Mouse (Mus musculus) CH12.LX (cell line): ENCODE data around the gene Pfpl. TPM values are rescaled to one million over a fixed set of nuclear protein-coding genes. Genes with fewer than 3 reads are reported as not detected.

Experiments
- DNase-seq: peaks from one replicate; pipeline ENCODE4 v3.0.0-alpha.2; 2013; ENCODE audit errors: extremely low read depth
- H3K27ac ChIP-seq: 2 replicates; pipeline ENCODE4 v1.5.1; 2012; ENCODE audit warnings: low read depth, mild to moderate bottlenecking, control low read depth, moderate library complexity; ENCODE audit not compliant: insufficient read depth
- H3K27me3 ChIP-seq: replicated peaks from 2 replicates; pipeline ENCODE3; 2012; ENCODE audit warnings: inconsistent platforms
- H3K36me3 ChIP-seq, 2 experiments: replicated peaks in 1 of 2; 2 replicates each; pipeline versions ENCODE3 to v1.6.1; 2012; ENCODE audit warnings: inconsistent platforms in 1 of 2, low read length in 1 of 2, mild to moderate bottlenecking in 1 of 2, mixed read lengths in 1 of 2, moderate library complexity in 1 of 2; ENCODE audit not compliant: control insufficient read depth in 1 of 2, insufficient read depth in 1 of 2
- H3K4me1 ChIP-seq, 2 experiments: 2 replicates each; pipeline ENCODE4 v1.6.1; 2012; ENCODE audit warnings: inconsistent platforms in 1 of 2, moderate library complexity in 1 of 2; ENCODE audit not compliant: insufficient read depth in 2 of 2, control insufficient read depth in 1 of 2
- H3K4me2 ChIP-seq: 2 replicates; pipeline ENCODE4 v1.6.1; 2012; ENCODE audit warnings: low read depth, mild to moderate bottlenecking, control low read depth; ENCODE audit not compliant: poor library complexity, insufficient read depth, severe bottlenecking
- H3K4me3 ChIP-seq, 3 experiments: fragments of 150-350 bp in 1 of 3; sonication (generic) in 1 of 3; replicated peaks in 1 of 3; 2 replicates each; pipeline versions ENCODE3 to v1.5.1; 2011 to 2012; ENCODE audit warnings: low read depth in 2 of 3, low read length in 2 of 3, mild to moderate bottlenecking in 2 of 3, moderate library complexity in 2 of 3, control low read depth in 1 of 3, improper control_type of control experiment in 1 of 3, inconsistent platforms in 1 of 3, mixed read lengths in 1 of 3; ENCODE audit not compliant: poor library complexity in 1 of 3
- H3K79me2 ChIP-seq: replicated peaks from 2 replicates; pipeline ENCODE4 v1.6.1; 2012; ENCODE audit warnings: mild to moderate bottlenecking, moderate library complexity; ENCODE audit not compliant: control insufficient read depth, poor library complexity, insufficient read depth, severe bottlenecking; ENCODE audit errors: extremely low read depth
- H3K9ac ChIP-seq: 2 replicates; pipeline ENCODE4 v1.6.1; 2012; ENCODE audit warnings: low read depth, mild to moderate bottlenecking, control low read depth, moderate library complexity; ENCODE audit not compliant: insufficient read depth
- H3K9me3 ChIP-seq: replicated peaks from 2 replicates; pipeline ENCODE3; 2012; ENCODE audit warnings: low read length, inconsistent platforms, mixed read lengths
- BHLHE40 ChIP-seq: IDR thresholded peaks from 2 replicates; pipeline ENCODE4 v1.6.1; 2011; ENCODE audit warnings: mild to moderate bottlenecking, low read depth, low read length, improper control_type of control experiment
- CHD1 ChIP-seq: IDR thresholded peaks from 2 replicates; pipeline ENCODE4 v1.6.1; 2012; ENCODE audit warnings: low read depth, low read length, improper control_type of control experiment, inconsistent platforms
- CHD2 ChIP-seq: IDR thresholded peaks from 2 replicates; pipeline ENCODE4 v1.6.1; 2011; ENCODE audit warnings: low read length, improper control_type of control experiment
- CTCF ChIP-seq, 2 experiments: IDR thresholded peaks in 1 of 2; conservative IDR thresholded peaks in 1 of 2; 2 replicates each; pipeline ENCODE4 v1.5.1; 2011 to 2012; ENCODE audit warnings: low read depth in 2 of 2, low read length in 2 of 2, improper control_type of control experiment in 1 of 2, inconsistent platforms in 1 of 2, mild to moderate bottlenecking in 1 of 2, moderate library complexity in 1 of 2
- E2F4 ChIP-seq: IDR thresholded peaks from 2 replicates; pipeline ENCODE4 v1.6.1; 2011; ENCODE audit warnings: low read depth, low read length, improper control_type of control experiment; ENCODE audit not compliant: insufficient replicate concordance
- ETS1 ChIP-seq: conservative IDR thresholded peaks from 2 replicates; pipeline ENCODE4 v1.6.1; 2012; ENCODE audit warnings: low read depth, mild to moderate bottlenecking, inconsistent platforms, low read length, improper control_type of control experiment, moderate library complexity
- GABPA ChIP-seq: IDR thresholded peaks from 2 replicates; pipeline ENCODE4 v1.6.1; 2012; ENCODE audit warnings: low read depth, low read length, improper control_type of control experiment, inconsistent platforms; ENCODE audit not compliant: insufficient replicate concordance
- HCFC1 ChIP-seq: IDR thresholded peaks from 2 replicates; pipeline ENCODE4 v1.6.1; 2012; ENCODE audit warnings: low read depth, mild to moderate bottlenecking, inconsistent platforms, low read length, improper control_type of control experiment
- IRF4 ChIP-seq: IDR thresholded peaks from 2 replicates; pipeline ENCODE4 v1.6.1; 2014; ENCODE audit warnings: low read depth, mild to moderate bottlenecking, inconsistent platforms, low read length, improper control_type of control experiment
- JUND ChIP-seq: conservative IDR thresholded peaks from 2 replicates; pipeline ENCODE4 v1.6.1; 2011; ENCODE audit warnings: low read depth, low read length, improper control_type of control experiment
- KAT2A ChIP-seq: IDR thresholded peaks from 2 replicates; pipeline ENCODE4 v1.6.1; 2012; ENCODE audit warnings: low read length, improper control_type of control experiment, inconsistent platforms; ENCODE audit not compliant: insufficient replicate concordance
- MAX ChIP-seq: IDR thresholded peaks from 2 replicates; pipeline ENCODE4 v1.6.1; 2011; ENCODE audit warnings: low read length, improper control_type of control experiment
- MAZ ChIP-seq: IDR thresholded peaks from 2 replicates; pipeline ENCODE4 v1.6.1; 2012; ENCODE audit warnings: low read depth, mild to moderate bottlenecking, inconsistent platforms, low read length, improper control_type of control experiment, moderate library complexity
- MEF2A ChIP-seq: IDR thresholded peaks from 2 replicates; pipeline ENCODE4 v1.6.1; 2014; ENCODE audit warnings: low read depth, mild to moderate bottlenecking, inconsistent platforms, low read length, improper control_type of control experiment, borderline replicate concordance
- MXI1 ChIP-seq: IDR thresholded peaks from 2 replicates; pipeline ENCODE4 v1.6.1; 2011; ENCODE audit warnings: mild to moderate bottlenecking, low read depth, low read length, improper control_type of control experiment
- MYC ChIP-seq: IDR thresholded peaks from 2 replicates; pipeline ENCODE4 v1.6.1; 2011; ENCODE audit warnings: low read depth, mild to moderate bottlenecking, improper control_type of control experiment, low read length
- NELFE ChIP-seq: IDR thresholded peaks from 2 replicates; pipeline ENCODE4 v1.6.1; 2011; ENCODE audit warnings: low read depth, low read length, improper control_type of control experiment
- NRF1 ChIP-seq: IDR thresholded peaks from 2 replicates; pipeline ENCODE4 v1.6.1; 2014; ENCODE audit warnings: low read depth, mild to moderate bottlenecking, inconsistent platforms, low read length, improper control_type of control experiment, moderate library complexity
- PAX5 ChIP-seq: IDR thresholded peaks from 2 replicates; pipeline ENCODE4 v1.6.1; 2012; ENCODE audit warnings: low read length, inconsistent platforms, mixed read lengths
- POLR2A ChIP-seq: IDR thresholded peaks from 2 replicates; pipeline ENCODE4 v1.6.1; 2011; ENCODE audit warnings: low read depth, mild to moderate bottlenecking, improper control_type of control experiment, low read length
- POLR2AphosphoS2 ChIP-seq: IDR thresholded peaks from 2 replicates; pipeline ENCODE4 v1.6.1; 2011; ENCODE audit warnings: low read depth, low read length, improper control_type of control experiment
- SIN3A ChIP-seq: IDR thresholded peaks from 2 replicates; pipeline ENCODE4 v1.6.1; 2012; ENCODE audit warnings: low read length, improper control_type of control experiment, inconsistent platforms
- UBTF ChIP-seq: IDR thresholded peaks from 2 replicates; pipeline ENCODE4 v1.6.1; 2012; ENCODE audit warnings: low read depth, mild to moderate bottlenecking, inconsistent platforms, low read length, improper control_type of control experiment, moderate library complexity
- USF1 ChIP-seq: IDR thresholded peaks from 2 replicates; pipeline ENCODE4 v1.6.1; 2014; ENCODE audit warnings: low read depth, mild to moderate bottlenecking, inconsistent platforms, low read length, improper control_type of control experiment
- USF2 ChIP-seq: conservative IDR thresholded peaks from 2 replicates; pipeline ENCODE4 v1.6.1; 2011; ENCODE audit warnings: low read depth, low read length, improper control_type of control experiment
- dilution Hi-C: fragments of 300-500 bp; cut with MboI; formaldehyde crosslinking; loops from 2 replicates; pipeline ENCODE4 v1.14.3; 2020; ENCODE audit warnings: low sequenced_read_pairs; ENCODE audit not compliant: extremely low pct_unique_long_range_greater_than_20kb, extremely low pct_ligation_motif_present
- in situ Hi-C: fragments of 300-500 bp; cut with MboI; formaldehyde crosslinking; loops from 3 replicates; pipeline ENCODE4 v1.14.3; 2019; ENCODE audit warnings: low sequenced_read_pairs, low pct_ligation_motif_present, low pct_unique_long_range_greater_than_20kb, mixed read lengths
- polyA plus RNA-seq: library from polyadenylated mRNA; unstranded; fragments of >175 nt; gene quantifications from 2 replicates; pipeline ENCODE4 v1.2.1, GENCODE M21; 2012; ENCODE audit warnings: low read depth; ENCODE audit not compliant: insufficient read length
- total RNA-seq, 2 experiments: library from RNA; depleted of rRNA; stranded (reverse); fragments of 300-350 nt in 1 of 2; fragments of >200 nt in 1 of 2; gene quantifications; 2 replicates each; pipeline ENCODE4 v1.2.3; 2012 to 2014

The Pfpl gene
- total and polyA plus RNA-seq, 3 experiments, result not detected

DNA sequence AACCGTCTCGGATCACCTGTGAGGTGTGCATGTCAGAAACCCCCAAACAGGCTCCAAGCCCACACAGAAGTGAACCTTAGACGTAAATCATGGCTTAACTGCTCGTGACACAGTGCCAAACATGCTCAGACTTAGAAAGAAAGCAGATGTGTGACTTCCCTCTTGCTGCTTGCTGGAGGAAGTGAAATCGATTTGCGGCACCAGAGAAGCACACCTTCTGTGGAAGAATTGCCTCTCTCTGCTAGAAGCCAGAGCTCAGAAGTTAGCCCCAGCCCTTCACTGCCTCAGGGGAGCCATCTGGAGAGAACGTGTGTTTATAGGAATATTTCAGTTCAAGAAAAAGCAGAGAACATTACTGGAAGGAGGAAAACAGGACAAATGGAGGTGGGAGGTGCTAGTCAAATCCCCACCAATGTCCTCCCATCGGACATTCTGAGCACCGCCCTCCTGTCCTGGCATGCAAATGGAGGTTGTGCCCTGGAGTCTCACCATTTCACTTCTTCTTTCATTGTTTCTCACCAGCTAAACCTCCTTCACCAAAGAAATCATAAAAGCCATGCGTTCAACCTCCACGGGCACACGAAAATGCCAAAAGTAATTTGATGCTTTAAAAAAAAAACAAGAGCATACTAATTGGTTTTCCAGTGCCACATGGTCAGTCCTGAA, 29.8 kb downstream of the Pfpl start (continued):
- TF ChIP-seq GABPA (no peak), UBTF (0 out of 2 replicates have a peak, but pooled peaks have one; percentile 10), USF2 (no peak), ETS1 (peak; percentile 95), NRF1 (no peak), POLR2AphosphoS2 (peak; percentile 88), MAZ (peak; percentile 77; the same call in 1 of the 2 replicates), IRF4 (peak; percentile 85)

DNA sequence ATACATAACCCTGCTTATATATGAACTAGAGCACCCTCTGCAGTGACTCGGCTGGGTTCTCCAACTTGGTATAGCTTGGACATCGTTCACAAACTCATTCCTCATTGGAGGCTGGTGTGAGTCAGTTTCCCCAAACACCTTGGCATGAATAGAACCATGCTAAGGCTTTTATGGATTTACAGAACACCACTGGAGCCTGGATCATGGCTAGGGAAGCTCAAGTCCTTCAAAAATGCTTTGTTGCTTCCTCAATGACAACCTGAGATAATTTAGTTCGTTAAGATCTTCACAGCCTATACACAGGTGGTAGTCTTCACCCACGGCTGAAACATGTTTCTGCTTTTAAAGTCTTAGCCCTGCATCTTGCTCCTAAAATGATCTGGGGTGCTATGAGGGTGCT, 31.8 kb downstream of the Pfpl start:
- Histone ChIP-seq H3K4me1 (peaks cover 2 to 26% of the 10 kb centered on the region in 2 experiments; a peak in 2 of 4 replicates), H3K9ac (peak overlapping the region; percentile 88), H3K36me3 (peaks cover 0 to 21% of the 10 kb centered on the region in 2 experiments), H3K4me2 (peak overlapping the region; percentile 87), H3K79me2 (peaks cover 36% of the 10 kb centered on the region), H3K27ac (peak overlapping the region; percentile 83), H3K9me3 (no peaks in the 10 kb centered on the region), H3K27me3 (no peaks in the 10 kb centered on the region), H3K4me3 (peak overlapping the region; percentile 42 to 99 (median 92))
- in situ Hi-C loops, result no loop called here
- dilution Hi-C loops, result no loop called here
- DNase-seq, result no peak
- TF ChIP-seq SIN3A (peak; percentile 33; the same call in 1 of the 2 replicates), CTCF (conservative IDR thresholded peaks at IDR 0.05 in 1 of 2, IDR thresholded peaks at IDR 0.05 in 1 of 2; ENCODE audit: low read depth in 2 of 2, low read length in 2 of 2) (0 out of 4 replicates have a peak, but pooled peaks of 1 of the 2 experiments have one; percentile 0), E2F4 (no peak)

DNA sequence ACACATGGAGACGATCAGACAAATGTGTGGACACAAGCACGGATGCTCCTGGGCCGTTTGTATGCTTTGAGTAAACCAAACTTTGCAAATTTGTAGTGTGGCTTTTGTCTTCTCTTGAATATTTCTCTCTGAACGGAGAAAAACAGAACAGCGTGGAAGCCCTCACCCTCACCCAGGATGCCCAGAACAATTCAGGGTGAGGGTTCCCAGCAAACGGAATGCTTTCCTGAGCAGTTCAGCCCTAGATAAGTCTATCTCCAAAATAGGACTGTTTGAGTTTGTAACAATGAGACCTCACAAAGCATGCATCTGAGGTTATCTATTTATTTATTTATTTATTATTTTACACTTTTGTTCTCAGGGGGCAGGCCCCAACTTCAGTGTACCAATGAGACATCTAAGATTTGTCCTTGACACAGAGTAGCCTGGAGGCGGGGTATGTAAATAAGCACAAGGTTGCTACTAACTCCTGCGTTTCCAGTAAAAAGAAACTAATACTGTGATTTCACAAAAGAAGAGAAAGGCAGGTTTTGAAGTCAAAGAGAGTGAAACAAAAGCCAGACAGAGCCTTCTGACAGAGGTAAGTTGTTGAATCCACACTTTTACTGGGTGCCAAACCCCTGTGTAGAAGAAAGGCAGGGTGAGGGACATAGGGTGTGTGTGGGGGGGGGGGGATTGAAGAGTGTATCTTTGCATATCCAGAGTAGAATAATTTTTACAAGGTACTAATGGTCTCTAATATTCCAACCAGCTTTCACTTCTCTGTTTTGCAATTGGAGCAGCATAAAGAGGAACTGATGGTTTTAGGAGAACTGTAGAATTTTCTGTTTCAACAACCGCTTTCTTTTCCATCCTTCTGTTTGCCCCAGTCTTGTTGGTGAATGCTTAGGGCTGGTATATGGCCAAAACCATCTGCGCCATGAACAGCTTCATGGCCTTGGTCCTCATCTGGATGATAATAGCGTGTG, 32.9 kb downstream of the Pfpl start, which contains the start of gene Mpeg1:
Gene Mpeg1 (plus strand): TSS at position 498 of the 968 bp plus-strand sequence.
- peaks cover 1 to 29% of the 10 kb centered on the region in 2 experiments for H3K36me3 ChIP-seq
- peak; percentile 78 for DNase-seq
- no peaks in the 10 kb centered on the region for H3K9me3 ChIP-seq
- H3K4me1 ChIP-seq, result peaks cover 4 to 26% of the 10 kb centered on the region in 2 experiments; a peak in 3 of 4 replicates
- dilution Hi-C loops (no loop called here), in situ Hi-C loops (loop anchor here (5.0 kb wide), 1 partner anchor 42 kb away; the partner anchor contains the start of gene Dtx4)
- peak within 1 kb of the TSS; percentile 74 to 99 (median 92) for H3K4me3 ChIP-seq
- peaks cover 46% of the 10 kb centered on the region for H3K79me2 ChIP-seq
- peak within 1 kb of the TSS; percentile 88 for H3K9ac ChIP-seq
- H3K4me2 ChIP-seq, result peak within 1 kb of the TSS; percentile 87
- peak within 1 kb of the TSS; percentile 96 for H3K27ac ChIP-seq
- H3K27me3 ChIP-seq, result no peaks in the 10 kb centered on the region
- TF ChIP-seq JUND, result no peak
- peak; percentile 89 for TF ChIP-seq SIN3A
- TF ChIP-seq POLR2A, result peak; percentile 56; the same call in 1 of the 2 replicates
- TF ChIP-seq KAT2A, result 0 out of 2 replicates have a peak, but pooled peaks have one; percentile 34
- TF ChIP-seq MEF2A, result peak; percentile 47; the same call in 1 of the 2 replicates
- no peak for TF ChIP-seq CTCF (conservative IDR thresholded peaks at IDR 0.05 in 1 of 2, IDR thresholded peaks at IDR 0.05 in 1 of 2; ENCODE audit: low read depth in 2 of 2, low read length in 2 of 2)
- peak; percentile 88 for TF ChIP-seq IRF4
- TF ChIP-seq GABPA, result no peak
- TF ChIP-seq MAX, result no peak
- peak; percentile 49; the same call in 1 of the 2 replicates for TF ChIP-seq MYC
- no peak for TF ChIP-seq USF2
- TF ChIP-seq CHD2, result peak; percentile 71
- no peak; the same call in 1 of the 2 replicates for TF ChIP-seq MXI1
- no peak for TF ChIP-seq NRF1
- no peak for TF ChIP-seq PAX5
- TF ChIP-seq USF1, result no peak
- TF ChIP-seq HCFC1, result no peak; the same call in 1 of the 2 replicates
- peak; percentile 23; the same call in 1 of the 2 replicates for TF ChIP-seq CHD1
- peak; percentile 46 for TF ChIP-seq NELFE
- TF ChIP-seq BHLHE40, result no peak; the same call in none of the 2 replicates
